Mouse (Mus musculus): ENCODE data around the gene Stard5.

Stard5 gene

DNA sequence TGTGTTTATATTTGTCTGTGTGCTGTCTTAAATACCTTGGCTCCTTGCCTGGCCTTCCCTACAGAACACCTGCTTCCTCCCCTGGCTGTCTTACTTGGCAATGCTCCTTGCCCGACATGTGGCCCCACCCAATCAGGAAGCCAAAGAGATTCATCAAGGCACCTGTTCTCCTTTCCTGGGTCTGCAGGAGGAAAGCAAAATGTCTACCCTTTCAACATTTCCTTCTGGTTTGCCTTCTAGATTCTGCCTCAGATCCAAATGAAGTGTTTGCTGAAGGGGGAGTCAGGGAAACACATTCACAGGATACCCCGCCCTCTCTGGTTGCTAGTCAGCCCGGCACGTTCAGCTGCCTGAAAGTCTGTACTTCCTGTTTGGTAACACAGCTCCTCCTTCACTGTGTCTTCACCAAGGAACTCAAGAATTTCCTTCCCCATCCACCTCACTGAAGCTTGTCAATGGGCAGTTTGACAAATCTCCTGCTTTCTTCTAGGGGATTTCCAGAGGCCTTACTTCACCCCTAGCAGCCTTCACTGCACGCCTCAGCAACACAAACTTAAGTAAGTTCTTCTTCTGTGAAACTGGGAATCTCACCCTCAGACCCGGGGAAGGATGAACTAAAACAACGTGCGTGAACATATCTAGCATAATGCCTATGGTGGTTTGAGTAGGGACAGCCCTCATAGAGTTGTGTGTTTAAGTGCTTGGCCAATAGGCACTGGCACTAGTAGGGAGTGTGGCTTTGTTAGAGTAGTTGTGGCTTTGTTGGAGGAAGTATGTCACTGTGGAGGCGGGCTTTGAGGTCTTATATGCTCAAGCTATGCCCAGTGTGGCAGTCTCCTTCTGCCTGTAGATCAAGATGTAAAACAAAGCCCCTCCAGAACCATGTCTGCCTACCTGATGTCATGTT, 27.7 kb downstream of the Stard5 start:
- in situ Hi-C loops (cut with MboI; ENCODE audit: unreplicated experiment in 2 of 2): loop anchor here (5.0 to 25.0 kb wide), 5 partner anchors 148 to 797 kb away; partner anchors contain the start of genes Abhd17c (in 1 of the 2) and Mex3b (in 1 of the 2)

- in situ Hi-C loops (cut with MboI; ENCODE audit: unreplicated experiment in 2 of 2): loop anchor here in 1 of 2 experiments (25.0 kb wide), 2 partner anchors 452 to 798 kb away; partner anchors contain the start of gene Mex3b
Observed at GRCm38 (mm10) chr7:83660273-83660691, 28.5 kb downstream of the Stard5 start.

DNA sequence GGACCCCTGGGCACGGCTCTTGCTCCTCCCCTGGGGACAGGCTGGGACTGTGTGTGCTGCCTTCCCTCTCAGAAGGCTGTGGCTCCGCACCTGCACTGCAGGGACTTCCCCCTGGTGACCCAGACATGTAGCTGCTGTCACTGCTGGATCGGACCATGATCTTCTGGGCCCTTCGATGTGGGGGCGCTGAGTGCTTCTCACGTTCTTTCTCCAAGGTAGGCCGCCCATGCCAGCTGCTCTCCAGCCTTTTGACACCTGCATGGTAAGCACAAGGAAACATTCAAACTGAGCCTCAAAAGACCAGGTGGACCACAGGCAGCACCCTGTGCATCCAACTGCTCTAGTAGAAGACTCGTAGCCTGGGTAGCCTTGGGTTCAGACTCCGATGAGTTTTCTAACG, 29.3 kb downstream of the Stard5 start:
- in situ Hi-C loops (cut with MboI; ENCODE audit: unreplicated experiment in 2 of 2): loop anchor here in 1 of 2 experiments (25.0 kb wide), 2 partner anchors 451 to 799 kb away; partner anchors contain the start of gene Mex3b

GRCm38 (mm10) chr7:83661763-83662162, 30.0 kb downstream of the Stard5 start:
- in situ Hi-C loops (cut with MboI; ENCODE audit: unreplicated experiment in 2 of 2): loop anchor here in 1 of 2 experiments (25.0 kb wide), 2 partner anchors 451 to 799 kb away; partner anchors contain the start of gene Mex3b

GRCm38 (mm10) chr7:83662711-83663375, 31.1 kb downstream of the Stard5 start:
- in situ Hi-C loops (cut with MboI; ENCODE audit: unreplicated experiment in 2 of 2): loop anchor here in 1 of 2 experiments (25.0 kb wide), 2 partner anchors 449 to 801 kb away; partner anchors contain the start of gene Mex3b

DNA sequence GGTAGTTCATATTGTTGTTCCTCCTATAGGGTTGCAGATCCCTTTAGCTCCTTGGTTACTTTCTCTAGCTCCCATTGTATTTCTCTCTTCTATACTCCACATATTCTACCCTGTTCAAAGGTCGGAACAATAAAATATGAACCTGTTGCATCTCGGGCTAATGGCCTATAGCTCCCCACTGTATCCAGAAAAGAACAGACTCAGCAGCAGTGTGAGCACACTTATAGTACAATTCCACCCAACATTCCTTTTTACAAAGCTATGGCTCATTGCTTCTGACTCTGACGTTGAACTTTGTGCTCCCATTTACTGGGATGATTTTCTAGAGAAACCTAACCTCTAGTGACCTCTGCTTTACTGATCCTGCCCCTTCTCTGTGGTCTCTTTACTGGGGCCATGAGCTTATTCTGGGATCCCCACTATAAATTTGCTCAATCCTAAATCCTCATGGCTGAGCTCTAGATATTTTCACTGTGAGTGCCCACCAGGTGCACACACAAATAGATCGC, 34.4 kb downstream of the Stard5 start:
- in situ Hi-C loops (cut with MboI; ENCODE audit: unreplicated experiment in 2 of 2): loop anchor here in 1 of 2 experiments (5.0 to 25.0 kb wide), 3 partner anchors 221 to 804 kb away; partner anchors contain the start of gene Mex3b

DNA sequence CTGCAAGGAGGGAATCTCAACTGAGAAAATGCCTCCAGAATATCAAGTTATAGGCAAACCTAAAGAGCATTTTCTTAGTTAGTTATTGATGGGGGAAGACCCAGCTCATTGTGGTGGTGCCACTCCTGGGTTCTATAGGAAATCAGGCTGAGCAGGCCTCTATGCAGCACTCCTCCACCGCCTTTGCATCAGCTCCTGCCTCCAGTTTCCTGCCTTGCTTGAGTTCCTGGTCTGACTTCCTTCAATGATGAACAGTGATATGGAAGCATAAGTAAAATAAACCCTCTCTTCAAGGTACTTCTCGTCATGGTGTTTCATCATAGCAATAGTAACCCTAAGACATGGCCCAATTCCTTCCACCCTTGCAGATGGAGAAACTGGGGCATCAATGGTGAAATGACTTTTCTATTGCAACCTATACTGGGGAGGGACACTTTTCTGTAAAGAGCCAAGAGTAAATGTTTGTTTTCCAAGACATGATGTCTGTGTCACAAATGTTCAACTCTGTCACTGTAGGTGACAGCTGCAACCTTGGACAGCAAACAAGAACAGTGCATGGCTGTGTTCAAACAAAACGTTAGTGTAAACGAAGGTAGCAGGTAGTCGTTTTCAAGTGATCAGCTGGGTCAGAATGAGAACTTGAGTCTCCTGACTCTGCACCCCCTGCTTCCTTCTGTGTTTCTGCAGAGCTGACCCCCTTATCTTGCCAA, 36.3 kb downstream of the Stard5 start:
- in situ Hi-C loops (cut with MboI; ENCODE audit: unreplicated experiment in 2 of 2): loop anchor here in 1 of 2 experiments (5.0 to 25.0 kb wide), 3 partner anchors 219 to 806 kb away; partner anchors contain the start of gene Mex3b

GRCm38 (mm10) chr7:83668724-83669123, 37.0 kb downstream of the Stard5 start:
- in situ Hi-C loops (cut with MboI; ENCODE audit: unreplicated experiment in 2 of 2): loop anchor here in 1 of 2 experiments (5.0 to 25.0 kb wide), 3 partner anchors 219 to 806 kb away; partner anchors contain the start of gene Mex3b

DNA sequence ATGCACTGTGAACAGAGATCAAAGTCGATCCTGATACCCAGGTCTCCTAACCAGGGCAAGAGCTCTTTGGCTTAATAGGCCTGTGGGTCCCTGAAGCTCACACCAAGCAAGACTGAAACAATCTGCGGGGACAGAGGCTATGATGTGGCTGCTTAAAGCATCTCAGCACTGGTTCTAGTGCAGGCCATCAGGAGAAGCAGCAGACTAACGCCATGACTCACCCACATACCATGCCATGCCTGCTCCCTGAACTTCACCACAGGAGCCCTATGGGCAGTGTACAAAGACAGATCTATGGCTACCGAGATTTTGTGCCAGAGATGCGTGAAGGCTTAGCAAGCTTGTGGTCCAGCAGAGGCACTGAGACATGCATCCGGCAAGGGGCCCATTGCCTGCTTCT, 39.8 kb downstream of the Stard5 start:
- in situ Hi-C loops (cut with MboI; ENCODE audit: unreplicated experiment in 2 of 2): loop anchor here (5.0 to 25.0 kb wide), 5 partner anchors 104 to 809 kb away; partner anchors contain the start of gene Mex3b (in 1 of the 2)

GRCm38 (mm10) chr7:83675545-83676254, 43.9 kb downstream of the Stard5 start:
- in situ Hi-C loops (cut with MboI; ENCODE audit: unreplicated experiment in 2 of 2): loop anchor here (5.0 to 10.0 kb wide), 3 partner anchors 108 to 679 kb away; no protein-coding TSS in a partner anchor

- in situ Hi-C loops (cut with MboI; ENCODE audit: unreplicated experiment in 2 of 2): loop anchor here (5.0 to 10.0 kb wide), 3 partner anchors 110 to 678 kb away; no protein-coding TSS in a partner anchor
Observed at GRCm38 (mm10) chr7:83677296-83677695, 45.5 kb downstream of the Stard5 start.

GRCm38 (mm10) chr7:83678506-83678905, 46.7 kb downstream of the Stard5 start:
- in situ Hi-C loops (cut with MboI; ENCODE audit: unreplicated experiment in 2 of 2): loop anchor here (5.0 to 10.0 kb wide), 3 partner anchors 111 to 676 kb away; no protein-coding TSS in a partner anchor

- in situ Hi-C loops (cut with MboI; ENCODE audit: unreplicated experiment in 2 of 2): loop anchor here in 1 of 2 experiments (10.0 kb wide), 2 partner anchors 92 to 402 kb away; partner anchors contain the start of gene Cemip
Observed at GRCm38 (mm10) chr7:83682640-83683274, 51.0 kb downstream of the Stard5 start.

DNA sequence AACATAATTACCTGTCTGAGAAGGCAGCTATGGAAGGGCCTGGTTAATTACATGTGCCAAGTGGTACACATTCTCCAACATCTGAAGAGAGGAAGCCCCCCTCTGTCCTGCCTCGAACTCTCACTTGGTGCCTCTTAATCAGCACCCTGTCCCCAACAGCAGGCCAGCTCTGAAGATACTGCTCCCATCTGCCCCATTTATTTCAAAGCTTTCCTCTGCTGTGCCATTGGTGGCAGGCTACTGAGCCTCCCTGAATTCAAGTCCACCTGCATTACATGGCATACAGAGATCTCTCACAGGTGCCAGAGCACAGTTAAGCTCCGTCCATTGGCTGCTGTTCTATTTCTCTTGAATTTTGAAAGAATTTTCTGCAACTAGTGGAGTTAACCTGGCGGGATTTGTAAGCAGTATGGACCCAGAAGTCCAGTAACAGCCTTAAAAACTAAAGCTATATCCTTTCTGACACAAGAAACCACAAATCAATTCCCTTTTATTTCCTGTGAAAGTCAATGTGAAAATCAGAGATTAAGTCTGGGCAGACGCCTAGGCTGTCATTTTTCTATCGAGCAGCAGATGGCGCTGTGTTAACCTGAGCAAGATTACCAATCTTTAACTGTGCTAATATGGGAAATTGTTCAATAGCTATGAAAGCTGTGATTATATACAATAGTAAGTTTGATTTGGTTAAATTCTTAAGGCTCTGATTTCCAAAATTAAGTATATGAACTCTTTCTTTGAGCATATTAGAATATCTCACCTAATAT, 63.9 kb downstream of the Stard5 start:
- in situ Hi-C loops (cut with MboI; ENCODE audit: unreplicated experiment in 2 of 2): loop anchor here in 1 of 2 experiments (5.0 kb wide), 1 partner anchor 662 kb away; no protein-coding TSS in a partner anchor

DNA sequence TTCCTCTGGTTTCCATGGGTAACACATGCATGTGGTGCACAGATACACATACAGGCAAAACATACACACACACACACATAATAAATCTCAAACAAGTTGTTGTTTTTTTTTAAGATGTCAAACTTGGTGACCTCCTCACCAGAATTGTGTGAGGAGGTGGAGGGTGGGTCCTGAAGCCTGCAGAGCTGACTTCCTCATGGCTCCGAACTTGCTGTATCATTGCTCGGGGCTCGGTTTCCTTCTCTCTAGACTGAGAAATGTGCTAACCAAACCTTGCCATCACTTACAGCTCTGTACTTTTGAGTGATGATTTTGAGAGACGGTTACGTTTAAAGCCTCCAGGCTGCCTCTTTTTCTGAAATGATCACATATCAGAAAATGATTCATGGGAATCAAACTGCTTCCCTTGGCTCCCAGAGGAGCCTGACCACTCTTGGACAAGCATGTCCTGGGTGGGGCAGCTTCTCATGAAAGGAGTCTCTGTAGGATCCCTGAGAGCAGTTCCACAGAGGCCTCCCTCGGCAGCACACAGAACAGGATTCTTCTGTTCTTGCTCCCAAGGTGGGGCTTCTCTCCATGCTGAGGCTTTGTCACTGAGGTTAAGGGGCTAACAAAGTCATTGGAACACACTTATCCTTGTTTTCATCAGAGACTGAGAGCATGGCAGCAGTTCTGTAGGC, 67.4 kb downstream of the Stard5 start:
- in situ Hi-C loops (cut with MboI; ENCODE audit: unreplicated experiment in 2 of 2): loop anchor here in 1 of 2 experiments (5.0 kb wide), 1 partner anchor 658 kb away; no protein-coding TSS in a partner anchor
